Mouse (Mus musculus) hindbrain, embryonic 14.5 days (tissue): Measurements from ENCODE around the gene Utf1. TPM values are rescaled to one million over a fixed set of nuclear protein-coding genes. Genes with fewer than 3 reads are reported as not detected.

ENCODE experiments used
- ATAC-seq: fragments of 200-750 bp; cut with Nextera tagmentation; 2 replicates; pipeline ENCODE4 v1.8.0; 2017; ENCODE audit warnings: moderate number of reproducible peaks, mild to moderate bottlenecking, moderate TSS enrichment, moderate library complexity; ENCODE audit not compliant: low FRiP score
- DNase-seq: peaks from one replicate; pipeline ENCODE4 v3.0.0-alpha.2; 2015; ENCODE audit warnings: low spot score
- H3K27ac ChIP-seq: fragments of 300-500 bp; sonication (generic); 2 replicates; pipeline ENCODE4 v1.5.1; 2014; ENCODE audit warnings: mild to moderate bottlenecking, moderate library complexity
- H3K27me3 ChIP-seq: fragments of 300-500 bp; sonication (generic); 2 replicates; pipeline ENCODE4 v1.6.1; 2014; ENCODE audit warnings: mild to moderate bottlenecking, low read length, mixed read lengths; ENCODE audit not compliant: control insufficient read depth, insufficient read depth
- H3K36me3 ChIP-seq: fragments of 300-500 bp; sonication (generic); replicated peaks from 2 replicates; pipeline ENCODE4 v1.6.1; 2014; ENCODE audit not compliant: control insufficient read depth, insufficient read depth
- H3K4me1 ChIP-seq: fragments of 300-500 bp; sonication (generic); replicated peaks from 2 replicates; pipeline ENCODE4 v1.6.1; 2014; ENCODE audit warnings: antibody characterized with exemption, low read length, mixed read lengths; ENCODE audit not compliant: control insufficient read depth, insufficient read depth
- H3K4me2 ChIP-seq: fragments of 300-500 bp; sonication (generic); replicated peaks from 2 replicates; pipeline ENCODE4 v1.6.1; 2014; ENCODE audit warnings: mild to moderate bottlenecking, moderate library complexity
- H3K4me3 ChIP-seq: fragments of 300-500 bp; sonication (generic); replicated peaks from 2 replicates; pipeline ENCODE4 v1.5.1; 2014; ENCODE audit warnings: mild to moderate bottlenecking, low read length
- H3K9ac ChIP-seq: fragments of 300-500 bp; sonication (generic); 2 replicates; pipeline ENCODE4 v1.6.1; 2014
- H3K9me3 ChIP-seq: fragments of 300-500 bp; sonication (generic); 2 replicates; pipeline ENCODE4 v1.6.1; 2016; ENCODE audit warnings: low read length; ENCODE audit not compliant: control insufficient read depth
- WGBS: fragments of 180-500 bp; shearing (Covaris S2); extraction: QIAGEN DNeasy Blood & Tissue Kit; methylation state at CpG from one replicate; pipeline ENCODE4 v1.1.7; 2014; 5-methylcytosine and 5-hydroxymethylcytosine counted together
- polyA plus RNA-seq: library from polyadenylated mRNA; unstranded; fragments of >200 nt; fragmentation: Nextera tagmentation; extraction: Ambion mirVana; gene quantifications from 2 replicates; pipeline ENCODE4 v1.2.1, GENCODE M21; 2014

Utf1 gene
- polyA plus RNA-seq, 1 experiment from 2014 or later: not detected

- 13% methylated on average over 4 of the region's 4 CpGs for WGBS
Measured at GRCm38 (mm10) chr7:139967175-139967574, 23.6 kb downstream of the Utf1 start.

DNA sequence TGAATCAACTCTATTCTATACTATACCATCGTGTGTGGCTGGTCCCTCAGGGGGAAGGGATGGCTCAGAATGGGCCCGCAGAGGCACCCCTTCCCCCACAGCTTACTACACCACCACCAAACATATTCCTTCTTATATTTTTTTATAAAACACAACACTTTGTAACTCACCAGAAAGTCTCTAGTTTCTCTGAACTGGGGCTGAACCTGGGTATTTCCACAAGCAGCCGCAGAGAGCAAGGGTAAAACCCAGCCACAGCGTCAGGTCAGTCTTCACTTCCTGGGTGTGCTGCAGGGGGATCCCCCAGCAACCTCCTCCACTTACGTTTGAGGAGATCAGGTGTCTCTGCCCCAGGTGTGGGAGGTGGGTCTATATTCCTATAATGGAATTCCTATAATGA lies 24.8 kb downstream of the Utf1 start:
- no peak overlapping the region for H3K9ac ChIP-seq
- no peaks in the 10 kb centered on the region for H3K9me3 ChIP-seq
- DNase-seq (no peak), ATAC-seq (no peak)
- no peak overlapping the region for H3K4me2 ChIP-seq
- no peak overlapping the region for H3K4me3 ChIP-seq
- 44% methylated on average over 5 of the region's 5 CpGs for WGBS
- no peak overlapping the region for H3K27ac ChIP-seq
- H3K36me3 ChIP-seq: no peaks in the 10 kb centered on the region
- no peaks in the 10 kb centered on the region for H3K27me3 ChIP-seq
- no peaks in the 10 kb centered on the region for H3K4me1 ChIP-seq

More at GRCm38 (mm10) chr7:139967175-139967574, 23.6 kb downstream of the Utf1 start:
- ATAC-seq (no peak), DNase-seq (no peak)
- no peak overlapping the region for H3K9ac ChIP-seq
- no peaks in the 10 kb centered on the region for H3K27me3 ChIP-seq
- no peak overlapping the region for H3K4me2 ChIP-seq
- H3K27ac ChIP-seq: no peak overlapping the region
- no peak overlapping the region for H3K4me3 ChIP-seq
- H3K4me1 ChIP-seq: no peaks in the 10 kb centered on the region
- no peaks in the 10 kb centered on the region for H3K36me3 ChIP-seq
- no peaks in the 10 kb centered on the region for H3K9me3 ChIP-seq

GRCm38 (mm10) chr7:139969348-139970130 lies 25.9 kb downstream of the Utf1 start:
- Histone ChIP-seq H3K4me2 (no peak overlapping the region), H3K27ac (no peak overlapping the region), H3K4me3 (no peak overlapping the region), H3K36me3 (no peaks in the 10 kb centered on the region), H3K27me3 (no peaks in the 10 kb centered on the region), H3K4me1 (no peaks in the 10 kb centered on the region), H3K9ac (no peak overlapping the region), H3K9me3 (no peaks in the 10 kb centered on the region)
- ATAC-seq: peak; percentile 64; the same call in 1 of the 2 replicates
- DNase-seq: peak; percentile 86
- WGBS: 35% methylated on average over 10 of the region's 10 CpGs

DNA sequence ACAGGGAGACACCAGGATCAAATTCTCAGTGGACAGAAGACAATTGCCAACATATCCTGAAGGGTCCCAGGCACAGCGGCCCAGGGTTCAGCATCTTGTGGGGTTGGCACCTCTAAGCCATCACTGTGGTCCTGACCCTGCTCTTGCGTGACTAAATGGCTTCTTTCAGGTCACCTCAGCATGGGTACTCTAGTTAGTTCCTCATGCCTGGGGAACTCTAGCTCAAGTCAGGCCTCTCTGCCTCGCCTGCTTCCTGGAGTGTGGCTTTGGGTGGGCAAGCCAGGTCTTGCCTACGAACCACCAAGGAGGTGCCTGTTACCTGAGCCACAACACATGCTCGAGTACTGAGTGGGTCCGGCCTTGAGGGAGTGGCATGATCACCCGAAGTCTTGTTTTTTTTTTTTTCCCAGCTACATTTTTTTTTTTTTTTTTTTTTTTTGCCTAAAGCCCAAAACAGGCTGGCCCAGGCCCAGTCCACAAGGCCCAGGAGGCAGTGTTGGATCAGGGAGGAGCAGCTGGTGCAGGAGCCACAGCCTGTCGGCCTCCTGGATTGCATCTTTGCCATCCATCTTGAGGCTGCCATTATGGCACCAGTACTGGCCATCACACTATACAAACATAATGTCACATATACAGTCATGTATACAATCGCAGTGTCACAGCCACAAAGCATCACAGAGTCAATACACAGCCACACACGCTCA lies 26.8 kb downstream of the Utf1 start:
- 82% methylated on average over 10 of the region's 10 CpGs for WGBS
- Histone ChIP-seq H3K27me3 (no peaks in the 10 kb centered on the region), H3K27ac (no peak overlapping the region), H3K9ac (no peak overlapping the region), H3K4me1 (no peaks in the 10 kb centered on the region), H3K4me2 (no peak overlapping the region), H3K9me3 (no peaks in the 10 kb centered on the region), H3K4me3 (no peak overlapping the region), H3K36me3 (no peaks in the 10 kb centered on the region)
- DNase-seq: no peak
- ATAC-seq: no peak

DNA sequence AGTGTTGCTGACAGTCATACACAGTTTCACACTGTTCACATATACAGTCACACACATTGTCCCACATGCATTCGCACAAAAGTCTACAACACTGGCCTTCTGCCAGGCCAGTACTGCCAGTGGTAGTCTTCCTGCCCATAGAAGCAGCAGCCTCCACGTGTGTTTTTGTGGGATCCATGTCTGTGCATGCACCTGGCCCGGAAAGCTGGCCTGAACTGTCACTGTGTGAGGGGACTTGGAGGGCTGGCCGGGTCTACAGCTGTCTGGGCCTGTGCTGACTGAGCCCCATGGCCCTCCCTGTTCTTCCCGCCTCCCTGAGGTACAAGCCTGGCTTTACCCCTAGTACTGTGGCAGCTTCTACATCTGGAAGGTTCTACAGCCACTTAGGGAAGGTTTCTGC lies 27.4 kb downstream of the Utf1 start:
- DNase-seq (no peak), ATAC-seq (no peak)
- H3K27me3 ChIP-seq: no peaks in the 10 kb centered on the region
- H3K4me1 ChIP-seq: no peaks in the 10 kb centered on the region
- H3K27ac ChIP-seq: no peak overlapping the region
- no peaks in the 10 kb centered on the region for H3K9me3 ChIP-seq
- H3K9ac ChIP-seq: no peak overlapping the region
- H3K4me2 ChIP-seq: no peak overlapping the region
- 79% methylated on average over 5 of the region's 5 CpGs for whole genome bisulfite sequencing
- H3K4me3 ChIP-seq: no peak overlapping the region
- no peaks in the 10 kb centered on the region for H3K36me3 ChIP-seq

DNA sequence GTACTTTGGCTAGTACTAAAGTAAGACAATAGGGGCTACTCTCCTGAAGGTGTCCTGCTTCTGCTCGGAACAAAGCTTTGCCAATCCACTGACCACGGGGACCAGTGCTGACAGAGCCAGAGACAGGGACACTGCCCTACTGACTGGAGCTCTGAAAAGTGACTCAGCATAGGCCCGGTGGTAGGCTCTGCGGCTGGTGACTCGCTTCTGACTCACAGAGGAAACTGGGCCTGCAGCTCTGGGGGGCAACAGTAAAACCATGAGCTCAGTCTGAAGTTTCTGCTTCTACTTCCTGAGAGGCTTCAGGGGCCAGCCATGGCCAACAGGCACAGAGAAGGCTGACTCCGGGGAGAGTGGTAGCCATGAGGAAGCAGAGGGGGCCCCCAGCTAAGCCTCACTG lies 27.8 kb downstream of the Utf1 start:
- Histone ChIP-seq H3K9ac (no peak overlapping the region), H3K36me3 (no peaks in the 10 kb centered on the region), H3K27me3 (no peaks in the 10 kb centered on the region), H3K27ac (no peak overlapping the region), H3K9me3 (no peaks in the 10 kb centered on the region), H3K4me3 (no peak overlapping the region), H3K4me2 (no peak overlapping the region), H3K4me1 (no peaks in the 10 kb centered on the region)
- WGBS: 69% methylated on average over 6 of the region's 6 CpGs
- ATAC-seq: no peak
- no peak for DNase-seq

- no peaks in the 10 kb centered on the region for H3K36me3 ChIP-seq
- DNase-seq: no peak
- H3K9ac ChIP-seq: no peak overlapping the region
- ATAC-seq: no peak
- H3K4me1 ChIP-seq: peaks cover 2% of the 10 kb centered on the region; the same call in 1 of the 2 replicates
- no peak overlapping the region for H3K27ac ChIP-seq
- no peaks in the 10 kb centered on the region for H3K9me3 ChIP-seq
- H3K27me3 ChIP-seq: no peaks in the 10 kb centered on the region
- no peak overlapping the region for H3K4me3 ChIP-seq
- no peak overlapping the region for H3K4me2 ChIP-seq
Measured at GRCm38 (mm10) chr7:139972923-139973331, 29.3 kb downstream of the Utf1 start.

DNA sequence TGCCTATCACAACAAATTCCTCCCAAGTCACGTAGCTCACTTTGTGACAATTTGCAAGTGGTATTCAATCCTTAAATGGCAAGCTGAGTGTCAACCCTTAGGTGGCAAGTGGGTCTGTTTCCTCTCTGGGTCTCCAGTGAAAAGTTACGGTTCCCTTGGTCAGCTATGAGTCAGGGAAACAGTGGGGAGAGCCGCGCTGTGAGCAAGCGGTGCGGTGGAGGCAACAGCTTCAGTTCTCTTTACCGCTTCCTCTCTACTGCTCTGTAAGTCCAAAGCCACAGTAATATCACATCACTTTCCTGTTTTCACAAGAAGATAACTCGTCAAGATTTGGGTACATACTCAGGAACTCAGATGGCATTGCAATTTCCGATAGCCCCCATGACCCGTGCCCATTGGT lies 30.7 kb downstream of the Utf1 start:
- no peak overlapping the region for H3K4me3 ChIP-seq
- no peak for ATAC-seq
- WGBS: 89% methylated on average over 10 of the region's 10 CpGs

DNA sequence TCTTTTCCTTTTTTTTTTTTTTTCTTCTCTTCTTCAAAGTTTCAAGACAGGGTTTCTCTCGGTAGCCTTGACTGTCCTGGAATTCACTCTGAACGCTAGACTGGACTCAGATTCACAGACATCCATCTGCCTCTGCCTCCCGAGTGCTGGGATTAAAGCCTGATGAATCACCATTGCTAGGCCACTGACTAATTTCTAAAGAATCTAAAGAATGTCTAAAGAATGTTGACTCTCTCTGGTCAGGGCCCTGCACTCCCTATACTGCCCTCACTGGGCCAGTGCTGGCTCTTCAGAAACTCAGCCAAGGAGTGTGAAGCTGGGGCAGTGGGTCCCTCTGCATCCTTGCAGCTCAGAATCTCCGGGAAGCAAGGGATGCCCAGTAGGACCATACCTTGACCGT lies 31.9 kb downstream of the Utf1 start:
- Histone ChIP-seq H3K9ac (no peak overlapping the region), H3K36me3 (no peaks in the 10 kb centered on the region), H3K4me2 (no peak overlapping the region), H3K27me3 (no peaks in the 10 kb centered on the region), H3K4me1 (peaks cover 13% of the 10 kb centered on the region; the same call in 1 of the 2 replicates), H3K9me3 (no peaks in the 10 kb centered on the region), H3K27ac (no peak overlapping the region), H3K4me3 (no peak overlapping the region)
- no peak for ATAC-seq
- no peak for DNase-seq
- 51% methylated on average over 5 of the region's 5 CpGs for WGBS

More for the DNA sequence above, 30.7 kb downstream of the Utf1 start:
- no peaks in the 10 kb centered on the region for H3K27me3 ChIP-seq
- H3K27ac ChIP-seq: no peak overlapping the region
- H3K9me3 ChIP-seq: no peaks in the 10 kb centered on the region
- no peak overlapping the region for H3K4me2 ChIP-seq
- no peak for DNase-seq
- no peak overlapping the region for H3K9ac ChIP-seq
- no peaks in the 10 kb centered on the region for H3K36me3 ChIP-seq
- H3K4me1 ChIP-seq: peaks cover 13% of the 10 kb centered on the region; the same call in 1 of the 2 replicates
